Mouse (Mus musculus): ENCODE data around the gene Stk19. TPM values are rescaled to one million over a fixed set of nuclear protein-coding genes. Genes with fewer than 3 reads are reported as not detected.
A peak's percentile ranks its signal among the peaks of the same experiment; 100 is the strongest.

The Stk19 gene
- polyA plus RNA-seq, 1 experiment = 35.9 TPM

DNA sequence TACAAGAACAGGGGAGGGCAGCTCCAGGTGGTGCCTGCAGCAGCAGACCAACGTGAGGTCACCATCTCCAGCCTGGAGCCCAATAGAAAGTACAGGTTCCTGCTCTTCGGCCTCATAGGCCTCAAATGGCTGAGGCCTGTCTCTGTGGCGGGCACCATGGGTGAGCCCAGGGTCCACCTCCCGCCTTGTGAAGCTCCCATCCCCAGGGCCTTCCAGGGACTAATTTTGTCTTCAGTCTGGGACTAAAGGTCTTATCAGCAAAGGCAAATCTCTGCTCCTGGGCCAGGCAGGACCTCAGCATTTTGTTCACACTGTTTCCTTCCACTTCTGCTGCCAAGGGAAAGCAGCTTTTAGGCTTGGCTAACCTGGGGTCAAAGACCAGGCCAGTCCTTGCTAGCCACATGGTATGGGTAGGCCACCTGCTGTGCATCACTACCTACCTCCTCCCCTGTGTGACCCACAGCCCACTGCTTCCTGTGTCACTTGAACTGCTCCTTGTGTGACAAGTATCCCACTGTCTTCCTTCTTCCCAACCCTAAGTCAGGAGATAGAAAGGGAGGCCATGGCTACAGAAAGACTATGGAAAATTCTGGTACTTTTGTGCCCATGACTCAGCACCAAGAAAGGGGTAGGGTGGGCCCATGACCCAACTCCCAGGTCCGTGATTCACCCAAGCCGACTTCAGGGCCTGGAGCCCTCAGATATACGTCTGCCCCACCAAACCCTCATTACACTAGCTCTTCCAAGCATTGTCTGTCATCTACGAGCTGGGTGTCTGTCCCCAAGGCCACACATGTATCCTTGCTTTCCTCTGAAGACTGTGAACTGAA is 40.2 kb downstream of the Stk19 start:
- Histone ChIP-seq H3K79me3 (ENCODE audit: low read depth) (no peaks in the 10 kb centered on the region), H3K4me3 (ENCODE audit: insufficient read depth, poor library complexity, severe bottlenecking) (no peak overlapping the region), H3K79me2 (ENCODE audit: control insufficient read depth, insufficient read depth) (no peaks in the 10 kb centered on the region), H3ac (ENCODE audit: control insufficient read depth, insufficient read length, low read depth) (no peak overlapping the region), H3K27me3 (ENCODE audit: control insufficient read depth, insufficient read depth, insufficient read length) (peaks cover 10% of the 10 kb centered on the region), H3K36me3 (ENCODE audit: control insufficient read depth, insufficient read depth) (no peaks in the 10 kb centered on the region)
- no peak for TF ChIP-seq CEBPB (IDR thresholded peaks at IDR 0.05; ENCODE audit: low read depth)
- no peak for TF ChIP-seq CTCF (IDR thresholded peaks at IDR 0.05; ENCODE audit: control insufficient read depth, insufficient read depth, insufficient read length)
- no peak for TF ChIP-seq MYOD1 (IDR thresholded peaks at IDR 0.05; ENCODE audit: control insufficient read depth, insufficient read length, low read depth)
- TF ChIP-seq USF1 (IDR thresholded peaks at IDR 0.05; ENCODE audit: low read depth) = no peak
- no peak for TF ChIP-seq MYOG (IDR thresholded peaks at IDR 0.05; ENCODE audit: control insufficient read depth, extremely low read depth, insufficient read length)
- TF ChIP-seq MAX (IDR thresholded peaks at IDR 0.05) = no peak
- TF ChIP-seq FOSL1 (IDR thresholded peaks at IDR 0.05; ENCODE audit: insufficient read depth, low read length, poor library complexity, severe bottlenecking) = no peak

DNA sequence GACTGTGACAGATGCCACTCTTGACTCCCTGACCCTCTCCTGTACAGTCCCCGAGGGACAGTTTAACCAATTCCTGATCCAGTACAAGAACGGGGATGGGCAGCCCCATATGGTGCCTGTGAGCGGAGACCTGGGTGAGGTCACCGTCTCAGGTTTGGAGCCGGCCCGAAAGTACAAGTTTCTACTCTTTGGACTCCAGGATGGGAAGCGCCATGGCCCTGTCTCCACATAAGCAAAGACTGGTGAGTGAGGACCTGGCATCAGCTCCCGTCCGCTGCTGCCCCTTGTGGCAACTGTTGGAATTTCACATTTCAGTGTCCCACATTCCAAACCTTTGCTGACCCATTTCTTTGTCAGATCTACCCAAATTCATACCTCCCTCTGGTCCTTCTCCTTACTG is 41.1 kb downstream of the Stk19 start:
- TF ChIP-seq MYOD1 (IDR thresholded peaks at IDR 0.05; ENCODE audit: control insufficient read depth, insufficient read length, low read depth) = no peak
- Histone ChIP-seq H3K79me3 (ENCODE audit: low read depth) (no peaks in the 10 kb centered on the region), H3ac (ENCODE audit: control insufficient read depth, insufficient read length, low read depth) (no peak overlapping the region), H3K4me3 (ENCODE audit: insufficient read depth, poor library complexity, severe bottlenecking) (no peak overlapping the region), H3K27me3 (ENCODE audit: control insufficient read depth, insufficient read depth, insufficient read length) (peaks cover 8% of the 10 kb centered on the region), H3K36me3 (ENCODE audit: control insufficient read depth, insufficient read depth) (no peaks in the 10 kb centered on the region), H3K79me2 (ENCODE audit: control insufficient read depth, insufficient read depth) (no peaks in the 10 kb centered on the region)

DNA sequence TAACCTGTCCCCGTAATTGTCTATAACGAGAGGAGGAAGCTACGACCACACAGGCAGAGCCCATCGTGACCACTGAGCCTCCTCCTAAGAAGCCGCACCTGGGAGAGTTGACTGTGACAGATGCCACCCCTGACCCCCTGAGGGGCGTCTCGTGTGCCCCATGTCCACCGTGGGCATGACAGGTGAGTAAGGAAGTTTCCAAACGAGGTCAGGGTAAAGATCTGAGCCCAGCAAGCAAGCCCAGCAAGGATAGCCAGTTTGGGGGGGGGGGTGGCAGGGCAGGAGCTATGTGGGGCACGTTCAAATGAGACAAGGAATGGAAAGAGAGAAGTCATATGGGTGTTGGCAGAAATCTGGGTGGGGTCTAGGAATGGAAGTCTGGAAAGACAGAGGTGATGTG is 41.7 kb downstream of the Stk19 start:
- no peak overlapping the region for H3K4me3 ChIP-seq (ENCODE audit: insufficient read depth, poor library complexity, severe bottlenecking)
- no peak overlapping the region for H3ac ChIP-seq (ENCODE audit: control insufficient read depth, insufficient read length, low read depth)
- TF ChIP-seq MAX (IDR thresholded peaks at IDR 0.05) (no peak), FOSL1 (IDR thresholded peaks at IDR 0.05; ENCODE audit: insufficient read depth, low read length, poor library complexity, severe bottlenecking) (no peak)
- H3K36me3 ChIP-seq (ENCODE audit: control insufficient read depth, insufficient read depth) = no peaks in the 10 kb centered on the region
- no peaks in the 10 kb centered on the region for H3K79me2 ChIP-seq (ENCODE audit: control insufficient read depth, insufficient read depth)
- H3K79me3 ChIP-seq (ENCODE audit: low read depth) = no peaks in the 10 kb centered on the region
- peaks cover 7% of the 10 kb centered on the region for H3K27me3 ChIP-seq (ENCODE audit: control insufficient read depth, insufficient read depth, insufficient read length)

DNA sequence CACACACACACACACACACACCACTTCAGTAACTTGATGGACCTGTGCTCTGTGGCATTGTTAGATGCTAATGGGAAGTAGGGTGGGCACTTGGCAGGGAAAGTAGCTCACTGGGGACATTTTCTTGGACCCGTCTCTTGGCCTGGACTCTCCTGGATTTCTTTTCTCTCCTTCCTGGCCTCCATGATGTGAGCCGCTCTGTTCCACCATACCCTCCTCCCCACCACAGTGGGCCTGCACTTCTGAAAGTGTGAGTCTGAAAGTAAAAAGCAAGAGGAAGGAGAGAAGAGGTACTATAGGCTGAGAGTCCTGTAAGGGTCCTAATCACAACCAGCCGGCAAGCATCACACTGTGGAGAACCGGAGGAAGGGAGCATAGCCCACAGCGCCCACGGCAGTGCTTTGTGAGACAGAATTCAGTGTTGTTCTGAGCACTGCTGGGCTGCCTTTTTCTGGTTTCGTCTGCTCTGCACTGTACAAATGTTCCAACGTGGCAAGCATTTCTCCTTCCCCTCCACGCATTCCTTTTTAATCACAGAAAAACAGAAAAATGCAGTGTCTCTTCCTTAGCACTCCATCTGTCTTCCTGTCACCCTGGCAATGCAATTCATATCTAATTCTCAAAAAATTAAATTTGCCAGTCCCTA is 58.9 kb downstream of the Stk19 start:
- Histone ChIP-seq H3K79me3 (ENCODE audit: low read depth) (no peaks in the 10 kb centered on the region), H3ac (ENCODE audit: control insufficient read depth, insufficient read length, low read depth) (no peak overlapping the region), H3K36me3 (ENCODE audit: control insufficient read depth, insufficient read depth) (no peaks in the 10 kb centered on the region), H3K4me3 (ENCODE audit: insufficient read depth, poor library complexity, severe bottlenecking) (no peak overlapping the region), H3K27me3 (ENCODE audit: control insufficient read depth, insufficient read depth, insufficient read length) (peaks cover 31% of the 10 kb centered on the region), H3K79me2 (ENCODE audit: control insufficient read depth, insufficient read depth) (no peaks in the 10 kb centered on the region)
- TF ChIP-seq MYOD1 (IDR thresholded peaks at IDR 0.05; ENCODE audit: control insufficient read depth, insufficient read length, low read depth) (no peak), CEBPB (IDR thresholded peaks at IDR 0.05; ENCODE audit: low read depth) (no peak), FOSL1 (IDR thresholded peaks at IDR 0.05; ENCODE audit: insufficient read depth, low read length, poor library complexity, severe bottlenecking) (no peak), USF1 (IDR thresholded peaks at IDR 0.05; ENCODE audit: low read depth) (no peak), MYOG (IDR thresholded peaks at IDR 0.05; ENCODE audit: control insufficient read depth, extremely low read depth, insufficient read length) (no peak), CTCF (IDR thresholded peaks at IDR 0.05; ENCODE audit: control insufficient read depth, insufficient read depth, insufficient read length) (no peak), MAX (IDR thresholded peaks at IDR 0.05) (no peak)

Small RNA genes within 50 kb of the gene (microRNA-seq; reads per million reads assigned to microRNA genes)
- gene Mir6970 (ENCODE audit: borderline microRNAs expressed) = not detected
- gene Mir6971 (ENCODE audit: borderline microRNAs expressed) = 1.5 reads per million, percentile 33 among the genes with 10 or more reads in this experiment
- gene Mir6972 (ENCODE audit: borderline microRNAs expressed) = not detected

Other genes with a start within 250 kb of the Stk19 start
- 1.2 TPM for gene Gpsm3, start 247.1 kb downstream of the Stk19 start, polyA plus RNA-seq (2012; fragmentation: generic; extraction: Trizol)
- gene Pbx2, start 245.7 kb downstream of the Stk19 start, polyA plus RNA-seq (2012; fragmentation: generic; extraction: Trizol) = 18.1 TPM
- gene Ager, start 239.1 kb downstream of the Stk19 start, polyA plus RNA-seq (2012; fragmentation: generic; extraction: Trizol) = 0.30 TPM
- 37.1 TPM for gene Rnf5, start 233.3 kb downstream of the Stk19 start, polyA plus RNA-seq (2012; fragmentation: generic; extraction: Trizol)
- gene Agpat1, start 232.7 kb downstream of the Stk19 start, polyA plus RNA-seq (2012; fragmentation: generic; extraction: Trizol) = 73.9 TPM
- 0.22 TPM for gene Egfl8, start 221.0 kb downstream of the Stk19 start, polyA plus RNA-seq (2012; fragmentation: generic; extraction: Trizol)
- gene Ppt2, start 208.4 kb downstream of the Stk19 start, polyA plus RNA-seq (2012; fragmentation: generic; extraction: Trizol) = 12.7 TPM
- not detected for gene Prrt1, start 207.4 kb downstream of the Stk19 start, polyA plus RNA-seq (2012; fragmentation: generic; extraction: Trizol)
- gene Fkbpl, start 192.2 kb downstream of the Stk19 start, polyA plus RNA-seq (2012; fragmentation: generic; extraction: Trizol) = 9.9 TPM
- 38.3 TPM for gene Atf6b, start 189.8 kb downstream of the Stk19 start, polyA plus RNA-seq (2012; fragmentation: generic; extraction: Trizol)
- gene Tnxb, start 166.4 kb downstream of the Stk19 start, polyA plus RNA-seq (2012; fragmentation: generic; extraction: Trizol) = 0.02 TPM
- gene C4b, start 93.1 kb downstream of the Stk19 start, polyA plus RNA-seq (2012; fragmentation: generic; extraction: Trizol) = not detected
- gene Cyp21a1, start 32.4 kb downstream of the Stk19 start, polyA plus RNA-seq (2012; fragmentation: generic; extraction: Trizol) = not detected
- gene Dxo, start 74 bp upstream of the Stk19 start, polyA plus RNA-seq (2012; fragmentation: generic; extraction: Trizol) = 27.2 TPM
- 28.1 TPM for gene Skiv2l, start 13.3 kb upstream of the Stk19 start, polyA plus RNA-seq (2012; fragmentation: generic; extraction: Trizol)
- 75.1 TPM for gene Nelfe, start 13.4 kb upstream of the Stk19 start, polyA plus RNA-seq (2012; fragmentation: generic; extraction: Trizol)
- 0.28 TPM for gene Cfb, start 25.6 kb upstream of the Stk19 start, polyA plus RNA-seq (2012; fragmentation: generic; extraction: Trizol)
- gene Zbtb12, start 42.5 kb upstream of the Stk19 start, polyA plus RNA-seq (2012; fragmentation: generic; extraction: Trizol) = 15.2 TPM
- not detected for gene Gm20547, start 45.1 kb upstream of the Stk19 start, polyA plus RNA-seq (2012; fragmentation: generic; extraction: Trizol)
- gene C2, start 61.3 kb upstream of the Stk19 start, polyA plus RNA-seq (2012; fragmentation: generic; extraction: Trizol) = 0.32 TPM
- 106 TPM for gene Ehmt2, start 61.5 kb upstream of the Stk19 start, polyA plus RNA-seq (2012; fragmentation: generic; extraction: Trizol)
- 0.06 TPM for gene Slc44a4, start 77.5 kb upstream of the Stk19 start, polyA plus RNA-seq (2012; fragmentation: generic; extraction: Trizol)
- gene Neu1, start 94.3 kb upstream of the Stk19 start, polyA plus RNA-seq (2012; fragmentation: generic; extraction: Trizol) = 11.7 TPM
- 22.6 TPM for gene Hspa1b, start 122.3 kb upstream of the Stk19 start, polyA plus RNA-seq (2012; fragmentation: generic; extraction: Trizol)
- not detected for gene Gm20481, start 133.0 kb upstream of the Stk19 start, polyA plus RNA-seq (2012; fragmentation: generic; extraction: Trizol)
- gene Hspa1a, start 135.2 kb upstream of the Stk19 start, polyA plus RNA-seq (2012; fragmentation: generic; extraction: Trizol) = 1.8 TPM
- 0.99 TPM for gene Hspa1l, start 135.8 kb upstream of the Stk19 start, polyA plus RNA-seq (2012; fragmentation: generic; extraction: Trizol)
- 133 TPM for gene Lsm2, start 144.9 kb upstream of the Stk19 start, polyA plus RNA-seq (2012; fragmentation: generic; extraction: Trizol)
- gene Vars, start 164.0 kb upstream of the Stk19 start, polyA plus RNA-seq (2012; fragmentation: generic; extraction: Trizol) = 214 TPM
- 0.07 TPM for gene Vwa7, start 179.6 kb upstream of the Stk19 start, polyA plus RNA-seq (2012; fragmentation: generic; extraction: Trizol)
- gene Sapcd1, start 191.1 kb upstream of the Stk19 start, polyA plus RNA-seq (2012; fragmentation: generic; extraction: Trizol) = 0.23 TPM
- 0.76 TPM for gene Msh5, start 209.8 kb upstream of the Stk19 start, polyA plus RNA-seq (2012; fragmentation: generic; extraction: Trizol)
- gene Clic1, start 213.0 kb upstream of the Stk19 start, polyA plus RNA-seq (2012; fragmentation: generic; extraction: Trizol) = 509 TPM
- gene Ddah2, start 222.1 kb upstream of the Stk19 start, polyA plus RNA-seq (2012; fragmentation: generic; extraction: Trizol) = 129 TPM
- 0.12 TPM for gene Ly6g6c, start 228.4 kb upstream of the Stk19 start, polyA plus RNA-seq (2012; fragmentation: generic; extraction: Trizol)
- gene Mpig6b, start 229.2 kb upstream of the Stk19 start, polyA plus RNA-seq (2012; fragmentation: generic; extraction: Trizol) = 0.04 TPM
- not detected for gene Ly6g6e, start 240.0 kb upstream of the Stk19 start, polyA plus RNA-seq (2012; fragmentation: generic; extraction: Trizol)
- gene Ly6g6d, start 241.1 kb upstream of the Stk19 start, polyA plus RNA-seq (2012; fragmentation: generic; extraction: Trizol) = not detected
- gene Ly6g6f, start 248.7 kb upstream of the Stk19 start, polyA plus RNA-seq (2012; fragmentation: generic; extraction: Trizol) = not detected